Mouse (Mus musculus) fibroblast of lung, adult 2 months (primary cell): ENCODE results near the gene Gm5431.
"Not testable (repeated sequence)": the region's sequence is repeated elsewhere in the genome, so short reads cannot be mapped to it uniquely, and the experiment has no call there.

Source experiments
- DNase-seq: peaks from one replicate; pipeline ENCODE4 v3.0.0-alpha.2; 2011; ENCODE audit warnings: low read depth

Gene Gm5431

DNA sequence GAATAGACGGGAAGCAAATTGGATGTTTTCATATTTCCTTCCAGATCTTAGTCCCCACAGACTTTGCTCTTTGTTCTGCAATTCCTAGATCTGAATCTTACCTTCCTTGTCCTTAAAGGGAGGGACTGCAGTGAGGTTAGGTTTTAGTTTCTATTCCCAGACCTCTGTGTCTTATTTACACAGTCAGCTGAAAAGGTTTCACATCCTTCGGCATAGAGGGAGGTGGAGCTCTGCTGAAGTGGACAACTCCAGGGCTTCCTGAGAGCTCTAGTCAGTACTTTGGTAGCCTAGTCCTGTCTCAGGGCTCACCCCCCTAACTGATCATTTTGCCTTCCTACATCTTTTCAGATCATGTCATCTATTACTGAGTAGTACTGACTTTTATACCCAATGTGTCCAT, at the start of gene Gm5431:
Gene Gm5431 (minus strand): TSS at position 194 of the 400 bp plus-strand sequence.
- no peak for DNase-seq

GRCm38 (mm10) chr11:48946090-48946489, 44.1 kb upstream of the Gm5431 start, which contains the start of gene Psme2b:
Psme2b (minus strand) TSS chr11:48946190.
- not testable (repeated sequence) for DNase-seq

DNA sequence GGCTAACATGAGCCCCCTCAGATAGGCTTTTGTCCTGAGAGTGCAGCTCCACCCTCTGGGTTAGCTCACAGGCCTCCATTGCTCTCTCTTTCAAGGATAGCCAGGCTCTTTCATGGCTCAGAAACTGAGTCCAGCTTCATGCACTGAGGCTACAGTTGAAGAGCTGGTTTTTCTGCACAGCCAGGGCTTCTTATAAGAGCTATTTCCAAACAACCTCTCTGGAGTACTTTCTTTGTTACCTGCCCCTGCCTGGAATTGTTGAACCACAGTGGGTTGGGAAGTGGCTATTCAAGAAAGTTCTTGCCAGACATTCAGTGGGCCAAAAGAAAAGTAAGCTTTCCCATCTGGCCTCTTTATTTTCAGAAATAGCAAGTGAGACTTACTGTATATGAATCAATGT, 37.3 kb upstream of the Gm5431 start:
- DNase-seq: not testable (repeated sequence)

DNA sequence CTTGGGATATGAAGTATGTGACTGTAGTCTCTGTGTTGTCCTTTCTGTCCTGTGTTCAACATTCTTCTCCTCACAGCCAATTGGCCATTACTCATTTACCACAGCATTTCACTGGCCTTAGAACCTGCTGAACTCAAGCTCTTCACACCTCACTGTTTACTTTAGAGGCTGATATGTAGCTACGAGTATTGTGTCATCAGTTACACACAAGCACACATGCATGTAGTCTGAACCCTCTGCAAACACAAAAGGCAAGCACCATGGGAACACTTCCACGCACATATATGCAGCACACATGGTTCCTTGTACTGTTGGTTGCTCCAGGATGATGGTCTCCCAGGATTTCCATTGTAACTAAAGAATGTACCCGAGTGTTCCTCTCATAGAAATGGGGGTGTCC, 33.3 kb upstream of the Gm5431 start:
- not testable (repeated sequence) for DNase-seq

DNA sequence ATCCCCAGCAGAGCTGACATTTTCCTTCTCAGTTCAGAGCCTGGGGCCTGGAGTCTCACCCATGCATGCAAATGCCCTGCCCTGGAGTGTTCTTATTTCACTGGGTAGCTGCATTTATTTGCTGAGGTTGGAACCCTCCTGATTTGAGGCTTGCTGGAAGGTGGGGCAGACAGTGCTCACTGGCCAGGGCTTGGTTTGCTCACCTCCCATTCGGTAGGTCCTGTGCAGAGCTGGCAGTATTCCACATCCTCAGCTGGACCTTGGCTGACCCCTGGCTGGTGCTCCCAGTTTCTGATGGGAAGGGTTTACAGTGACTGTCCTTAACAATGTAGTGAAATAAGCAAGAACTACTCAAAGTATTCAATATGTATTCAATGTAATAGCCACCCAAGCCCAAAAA, 31.9 kb upstream of the Gm5431 start:
- not testable (repeated sequence) for DNase-seq

DNA sequence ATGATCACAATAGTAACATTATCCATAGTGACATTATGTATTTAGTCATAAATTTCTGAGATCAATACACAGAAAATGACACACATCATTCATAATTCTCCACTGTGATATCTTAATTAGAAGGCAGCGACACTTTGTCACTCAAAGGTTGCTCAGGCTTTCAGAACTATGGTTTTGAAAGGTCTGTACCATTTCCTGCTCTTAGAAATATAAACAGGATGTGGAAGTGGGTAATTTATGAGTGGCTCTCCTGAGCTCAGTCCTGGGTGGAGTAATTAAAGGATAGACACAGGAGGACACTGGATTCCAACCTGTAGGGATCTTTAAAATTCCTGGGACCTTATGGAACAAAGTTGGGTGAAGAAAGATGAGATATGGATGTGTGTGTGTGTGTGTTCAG, 31.4 kb upstream of the Gm5431 start:
- not testable (repeated sequence) for DNase-seq

DNA sequence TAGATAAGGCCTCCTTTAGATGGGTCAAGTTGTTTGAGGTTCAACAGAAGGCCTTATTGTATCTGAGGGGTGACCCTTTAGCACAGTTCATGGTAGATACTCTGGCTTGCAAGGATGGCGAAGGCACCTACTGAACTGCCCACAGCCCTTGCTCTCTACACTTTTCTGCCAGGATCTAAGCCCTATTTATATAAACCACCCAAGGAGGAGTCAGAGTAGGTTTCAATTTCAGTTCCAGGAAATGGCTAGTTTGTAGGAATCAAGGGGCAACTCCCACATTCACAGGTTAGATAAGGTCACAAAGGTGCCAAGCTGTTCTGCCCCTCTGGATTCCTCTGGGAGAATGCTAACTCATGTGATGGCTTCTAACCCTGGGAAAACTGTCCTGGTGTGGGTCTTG, 26.1 kb upstream of the Gm5431 start:
- DNase-seq: not testable (repeated sequence)

DNA sequence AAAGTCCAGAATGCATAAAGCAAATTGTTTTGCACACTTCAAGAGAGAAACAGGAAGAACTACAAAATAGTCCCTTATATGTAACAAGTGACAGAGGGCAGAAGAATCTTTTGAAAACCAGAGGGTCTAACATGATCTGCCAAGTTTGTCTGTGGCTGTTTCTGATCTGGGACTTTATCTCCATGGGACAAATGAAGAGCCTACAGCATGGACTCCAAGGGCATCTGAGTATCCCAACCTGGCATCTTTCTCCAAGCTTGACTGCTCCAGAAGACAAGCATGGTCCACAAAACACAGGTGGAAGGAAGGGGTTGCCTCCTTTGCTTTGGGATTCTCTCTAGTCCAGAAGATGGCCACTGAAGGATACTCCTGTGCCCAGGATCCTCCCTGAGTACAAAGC, 24.4 kb upstream of the Gm5431 start:
- not testable (repeated sequence) for DNase-seq

GRCm38 (mm10) chr11:48923818-48924217, 21.8 kb upstream of the Gm5431 start:
- not testable (repeated sequence) for DNase-seq

GRCm38 (mm10) chr11:48918380-48918779, 16.4 kb upstream of the Gm5431 start:
- no peak for DNase-seq

DNA sequence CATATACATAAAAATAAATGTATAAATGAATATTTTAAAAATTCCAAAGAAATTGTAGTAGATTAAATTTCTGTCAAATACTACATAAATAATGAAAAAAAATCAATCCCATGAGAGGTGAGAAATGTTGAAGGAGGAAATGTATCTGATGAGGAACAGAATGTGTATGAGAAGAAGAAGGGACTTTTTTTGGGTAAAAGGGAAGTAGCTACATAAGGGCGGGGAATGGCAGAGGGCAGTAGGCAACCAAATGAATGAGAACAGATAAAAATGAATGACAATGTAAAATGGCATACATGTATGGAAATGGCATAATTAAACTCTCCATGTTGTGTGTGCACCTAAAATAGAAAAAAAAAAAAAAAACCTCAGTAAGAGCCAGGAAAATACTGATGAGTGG, 11.6 kb upstream of the Gm5431 start:
- DNase-seq: no peak

GRCm38 (mm10) chr11:48908459-48908858, 6.4 kb upstream of the Gm5431 start:
- no peak for DNase-seq

- not testable (repeated sequence) for DNase-seq
Observed at GRCm38 (mm10) chr11:48901567-48901930, 465 bp downstream of the Gm5431 start.

GRCm38 (mm10) chr11:48900654-48901566, 1.1 kb downstream of the Gm5431 start:
- not testable (repeated sequence) for DNase-seq

- peak; percentile 56 for DNase-seq
Observed at GRCm38 (mm10) chr11:48898812-48899431, 3.1 kb downstream of the Gm5431 start.

DNA sequence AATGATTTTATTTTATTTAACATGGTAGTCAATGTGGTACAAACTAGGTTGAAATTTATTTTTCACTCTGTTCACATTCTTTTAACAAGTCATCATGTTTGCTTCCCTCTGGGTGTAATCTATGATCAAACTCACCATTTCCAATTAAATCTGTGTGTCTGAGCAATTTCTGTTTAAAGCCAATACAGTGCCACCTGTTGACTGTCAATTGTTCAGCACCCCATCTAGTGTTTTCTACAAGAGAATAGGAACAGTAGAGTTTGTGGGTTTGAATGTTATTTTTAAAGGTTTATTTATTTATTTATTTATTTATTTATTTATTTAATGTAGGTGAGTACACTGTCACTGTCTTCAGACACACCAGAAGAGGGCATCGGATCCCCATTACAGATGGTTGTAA, 25.3 kb downstream of the Gm5431 start:
- no peak for DNase-seq

DNA sequence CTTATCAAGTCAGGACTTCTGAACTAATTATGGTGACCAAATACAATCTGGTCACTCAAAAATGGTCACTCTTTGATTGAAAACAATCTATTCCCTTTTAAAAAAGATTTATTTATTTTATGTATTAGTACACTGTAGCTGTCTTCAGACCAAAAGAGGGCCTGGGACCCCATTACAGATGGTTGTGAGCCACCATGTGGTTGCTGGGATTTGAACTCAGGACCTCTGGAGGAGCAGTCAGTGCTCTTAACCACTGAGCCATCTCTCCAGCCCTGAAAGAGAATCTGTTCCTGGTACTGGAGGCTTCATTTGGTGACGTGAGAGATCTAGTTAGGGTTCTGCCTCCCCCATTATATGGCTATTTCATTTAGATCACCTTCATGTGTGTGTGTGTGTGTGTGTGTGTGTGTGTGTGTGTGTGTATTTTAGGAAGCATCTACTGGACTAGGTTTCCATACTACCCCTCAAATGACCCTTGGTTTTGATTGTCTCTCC, 26.6 kb downstream of the Gm5431 start:
- DNase-seq: not testable (repeated sequence)

DNA sequence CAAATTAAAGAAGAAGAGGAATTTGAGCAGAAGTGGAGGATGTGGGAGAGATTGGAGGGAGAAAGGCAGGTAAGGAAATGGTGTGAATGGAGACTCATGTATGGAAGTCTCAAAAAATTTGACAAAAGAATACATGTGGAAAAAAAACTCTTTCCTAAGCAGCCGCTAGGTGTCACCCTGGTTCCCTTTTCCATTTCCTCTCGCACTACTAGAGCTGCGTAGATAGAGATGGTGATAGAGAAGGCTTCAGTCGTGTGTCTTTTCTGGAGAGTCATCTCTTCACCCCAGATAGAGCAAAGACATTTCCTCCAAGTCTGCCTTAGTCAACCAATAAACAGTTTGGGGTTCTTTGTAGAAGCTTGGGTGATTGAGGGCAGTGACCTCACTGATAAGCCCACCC, 27.5 kb downstream of the Gm5431 start:
- no peak for DNase-seq

DNA sequence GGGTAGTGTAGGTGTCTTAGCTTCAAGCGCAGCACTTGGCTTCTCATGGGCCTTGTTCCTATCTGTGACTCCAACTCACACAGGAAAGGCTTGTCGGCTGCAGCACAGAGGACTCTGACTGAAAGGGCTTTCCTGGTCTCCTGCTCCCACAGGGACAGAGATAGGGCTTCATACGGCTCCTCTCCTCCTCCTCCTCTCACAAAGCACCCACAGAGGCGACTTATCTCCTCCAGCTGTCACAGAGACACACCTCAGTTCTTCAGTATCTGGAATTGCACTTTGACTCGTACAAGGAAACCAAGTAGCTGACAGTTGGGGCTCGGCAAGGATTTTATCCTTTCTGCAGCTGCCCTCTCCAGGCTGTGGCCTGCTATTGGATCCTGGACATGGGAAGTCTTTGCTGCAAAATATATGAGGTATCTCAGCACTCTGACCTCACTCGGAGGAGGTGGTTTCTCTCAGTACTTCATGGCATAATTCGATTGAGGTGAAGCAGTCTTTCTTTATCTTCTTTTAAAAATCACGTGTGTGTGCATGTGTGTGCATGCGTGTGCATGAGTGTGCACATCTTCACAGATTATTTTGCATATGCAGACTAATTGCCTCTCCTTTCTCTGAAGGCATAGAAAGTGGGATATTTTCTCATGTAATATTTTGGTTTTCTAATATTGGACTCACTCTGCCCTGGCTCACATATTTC, 28.3 kb downstream of the Gm5431 start:
- no peak for DNase-seq

DNA sequence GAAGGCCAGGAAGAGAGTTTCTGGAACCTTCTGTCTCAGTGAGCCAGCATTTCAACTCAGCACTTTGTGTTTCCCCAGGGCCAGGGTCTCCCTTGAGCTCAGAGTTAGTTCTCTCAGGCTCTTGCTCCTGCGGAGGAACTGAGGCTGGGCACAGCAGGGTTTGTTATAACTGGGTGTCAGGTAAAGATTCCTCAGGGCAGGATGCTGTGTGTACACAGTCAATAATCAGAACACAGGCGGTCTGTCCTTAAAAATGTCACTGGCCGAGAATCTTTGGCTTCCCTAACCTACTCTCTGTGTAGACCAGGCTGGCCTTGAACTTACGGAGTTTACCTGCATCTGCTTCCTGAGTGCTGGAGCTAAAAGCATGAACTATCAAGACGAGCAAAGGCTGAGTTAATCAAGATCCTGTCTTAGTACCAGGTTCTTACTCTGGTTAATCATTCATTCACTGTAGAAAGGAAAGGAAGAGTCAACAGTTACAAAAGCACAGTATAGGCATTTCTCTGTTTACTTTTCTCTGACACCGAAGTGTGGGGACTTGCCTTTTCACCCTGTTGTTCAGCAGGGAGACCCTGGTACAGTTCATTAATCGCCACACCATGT, 29.2 kb downstream of the Gm5431 start:
- DNase-seq: no peak

DNA sequence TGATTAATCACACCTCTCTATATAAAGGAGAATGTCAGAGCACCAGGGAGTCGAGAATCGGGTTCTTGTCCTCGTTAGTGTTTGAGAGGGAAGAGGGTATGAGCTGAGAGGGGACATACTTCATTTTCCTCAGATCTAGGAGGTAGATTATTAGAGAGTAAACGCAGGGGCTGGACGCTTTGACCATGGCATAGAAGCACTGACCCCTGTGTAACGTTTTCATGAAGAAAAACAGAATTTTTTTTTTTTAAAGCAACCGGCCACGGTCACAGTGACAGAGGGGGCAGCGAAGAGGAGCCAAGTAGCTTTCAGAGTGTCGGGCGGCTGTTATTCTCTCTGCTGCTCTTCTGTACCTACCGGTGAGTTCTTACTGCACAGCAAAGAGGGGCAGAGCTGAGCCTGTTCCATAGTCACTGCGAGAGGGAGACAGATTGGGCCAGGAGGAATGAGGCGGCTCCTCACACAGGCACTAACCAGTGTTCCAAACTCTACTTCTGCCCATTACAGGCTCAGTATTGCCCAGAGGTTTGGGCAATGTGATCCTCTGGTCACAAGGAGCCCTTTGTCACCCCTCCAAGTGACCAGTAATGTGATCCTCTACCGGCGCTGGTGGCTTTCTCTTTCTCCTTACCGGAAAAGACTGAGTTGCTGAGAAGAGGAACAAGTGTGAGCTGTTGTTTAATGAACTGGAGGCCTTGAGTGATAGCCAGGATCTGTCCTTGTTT, 30.0 kb downstream of the Gm5431 start:
- DNase-seq: no peak
